Mouse (Mus musculus) spleen, postnatal 0 days (tissue): ENCODE data around the gene Prdm2. TPM values are rescaled to one million over a fixed set of nuclear protein-coding genes. Genes with fewer than 3 reads are reported as not detected.

Experiments used
- polyA plus RNA-seq: library from polyadenylated mRNA; unstranded; fragments of >200 nt; fragmentation: Nextera tagmentation; extraction: Ambion mirVana; gene quantifications from 2 replicates; pipeline ENCODE4 v1.2.1, GENCODE M21; 2015

Gene Prdm2
- 4.1 and 4.4 TPM in 2 replicates for polyA plus RNA-seq

DNA sequence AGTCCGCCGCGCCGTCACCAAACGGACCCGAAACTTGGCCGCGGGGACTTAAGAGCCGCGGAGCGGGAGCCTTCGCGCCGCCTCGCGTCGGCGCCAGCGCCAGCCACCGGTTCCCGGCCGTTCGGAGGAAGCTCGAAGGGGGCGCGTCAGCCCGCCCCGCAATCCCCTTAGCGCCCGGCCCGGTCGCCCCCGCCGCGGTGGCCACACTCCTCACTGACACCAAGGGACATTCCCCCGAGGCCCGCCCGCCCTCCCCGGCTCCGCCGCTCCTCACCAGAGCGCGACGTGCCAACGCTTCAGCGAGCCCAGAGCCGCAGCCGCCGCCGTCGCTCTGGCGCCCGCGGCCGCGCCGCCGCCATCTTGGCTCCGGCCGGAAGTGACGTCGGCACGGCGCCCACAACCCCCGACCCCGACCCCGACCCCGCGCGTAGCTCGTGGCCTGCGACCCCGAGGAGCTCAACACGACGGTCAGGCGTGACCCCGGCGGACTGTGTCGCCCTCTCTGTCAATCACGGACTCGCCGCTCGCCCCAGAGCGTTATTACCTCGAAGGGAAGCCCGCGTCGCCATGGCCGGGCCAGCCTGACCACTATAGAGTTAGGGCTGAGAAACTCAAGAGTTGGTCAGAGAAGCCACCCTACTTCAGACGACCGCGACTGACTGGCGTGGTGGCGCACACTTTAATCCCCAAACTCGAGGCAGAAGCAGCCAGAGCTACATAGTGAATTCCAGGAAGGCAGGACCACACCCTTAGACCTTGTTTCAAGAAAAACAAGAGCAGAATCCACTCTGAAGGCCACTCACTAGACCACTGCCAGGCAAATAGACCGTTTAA lies at the start of gene Prdm2:
Gene Prdm2, minus strand, starts transcription at position 655 of the 834 bp plus-strand sequence.

Other genes with a start within 250 kb of the Prdm2 start
- 9.6 and 11.0 TPM in 2 replicates for gene Pdpn, start 86.6 kb upstream of the Prdm2 start, polyA plus RNA-seq
- gene Lrrc38, start 136.8 kb upstream of the Prdm2 start, polyA plus RNA-seq: not detected in 2 replicates
- gene Pramel1, start 181.4 kb upstream of the Prdm2 start, polyA plus RNA-seq: not detected in 2 replicates
- gene Pramef8, start 199.4 kb upstream of the Prdm2 start, polyA plus RNA-seq: 4.5 and 4.7 TPM in 2 replicates
- not detected in 2 replicates for gene Oog4, start 237.3 kb upstream of the Prdm2 start, polyA plus RNA-seq